ENCODE assay signal across 13 mouse cellular contexts in the genomic region with DNA sequence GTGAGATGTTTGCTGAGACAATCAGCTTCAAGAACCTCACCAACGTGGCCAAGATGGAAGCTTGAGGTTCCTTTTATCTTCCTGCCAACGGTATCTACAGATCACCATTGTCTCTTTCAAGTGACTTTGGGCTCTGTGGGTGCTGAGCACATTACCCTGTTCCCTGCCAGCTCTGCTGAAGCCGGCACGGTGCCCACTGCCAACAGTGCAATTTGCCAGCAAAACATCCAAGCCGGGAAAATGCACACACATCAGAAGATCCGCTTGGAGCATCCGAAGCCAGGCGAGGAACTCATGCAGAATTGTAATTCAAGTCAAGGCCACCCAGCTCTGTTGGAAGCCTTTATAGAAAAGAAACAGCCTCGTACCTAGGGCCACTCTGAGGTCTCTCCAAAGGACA.
DNase-seq lines count a peak whose midpoint lies in the region; ATAC-seq and TF ChIP-seq lines count a peak whose summit lies in the region.
"Had no signal": no experiment of that assay in that cellular context is flagged by ENCODE, and none has a peak within 500 bp of the region (broad histone marks: within the 10 kb centered on the region; RNA-seq: fewer than 3 reads in every experiment).

No protein-coding gene starts in this region.

- no peaks in the 10 kb centered on the region for H3K27me3 ChIP-seq in heart, adult 2 months (ENCODE audit: control insufficient read depth, insufficient read depth, low read length)

- no peaks in the 10 kb centered on the region for H3K79me2 ChIP-seq in heart, adult 2 months (replicated peaks; ENCODE audit: control insufficient read depth, insufficient read depth, low read length)

- no peak for TF ChIP-seq CTCF in heart, adult 2 months (IDR thresholded peaks at IDR 0.05)

- TF ChIP-seq EP300 in heart, adult 2 months (IDR thresholded peaks at IDR 0.05; ENCODE audit: insufficient read depth, low read depth, low read length): no peak

- intact Hi-C loops in heart, adult 2 months (cut with DNase I): no loop called here
- intact Hi-C loops in left cerebral cortex, postnatal 4 days (cut with DNase I): no loop called here

- TF ChIP-seq POLR2A in heart, adult 2 months (IDR thresholded peaks at IDR 0.05; ENCODE audit: insufficient read depth, low read depth, low read length): no peak

- 75% methylated on average over 9 of the region's 9 CpGs for WGBS in heart, adult 2 months

- peak; percentile 37; the same call in 1 of the 2 replicates for ATAC-seq in cerebellum, adult (ENCODE audit: insufficient number of reproducible peaks, low FRiP score, low TSS enrichment)
- no peak for ATAC-seq in megakaryocyte, adult 5-6 weeks (ENCODE audit: poor library complexity, severe bottlenecking)

- H3K4me1 ChIP-seq in heart, adult 2 months (ENCODE audit: control insufficient read depth, insufficient read depth, low read length): no peaks in the 10 kb centered on the region

- no peak overlapping the region for H3K9ac ChIP-seq in heart, adult 2 months (ENCODE audit: low read depth, low read length)

- H3K36me3 ChIP-seq in heart, adult 2 months (ENCODE audit: control insufficient read depth, insufficient read depth, low read length): no peaks in the 10 kb centered on the region

- no peak overlapping the region for H3K27ac ChIP-seq in heart, adult 2 months

- H3K4me3 ChIP-seq in heart, adult 2 months: no peak overlapping the region

- peak; percentile 74 for DNase-seq in heart, adult 11 months
- no peak for DNase-seq in heart, adult 2 months
- DNase-seq in frontal cortex, postnatal 10 days (ENCODE audit: low spot score in 2 of 2): peak; percentile 15 to 26
- DNase-seq in left cerebral cortex, postnatal 4 days: peak; percentile 90
- no peak for DNase-seq in adrenal gland, adult (ENCODE audit: inconsistent age in 2 of 2, low spot score in 1 of 2)
- no peak for DNase-seq in testis, postnatal 10 days (ENCODE audit: low spot score)
- DNase-seq: adrenal gland, adult 2 months; heart, adult 18-20 months; heart, postnatal 4 days; kidney, postnatal 4 days; thymus, postnatal 4 days had no signal

Comparison
In these comparisons a context has a peak if more than half of its experiments do, and no peak if none do; other contexts are left out.
1. DNase-seq: peak in heart, adult 11 months (single experiment), frontal cortex, postnatal 10 days (2 of 2) and left cerebral cortex, postnatal 4 days (single experiment); none in heart, adult 2 months (0 of 2), adrenal gland, adult (0 of 2) and testis, postnatal 10 days (single experiment).